Mouse (Mus musculus): ENCODE results near the gene Bmp6. TPM values are rescaled to one million over a fixed set of nuclear protein-coding genes. Genes with fewer than 3 reads are reported as not detected.
A peak's percentile ranks its signal among the peaks of the same experiment; 100 is the strongest.

Gene Bmp6
- total and polyA plus RNA-seq, 3 experiments: 0.05 TPM; not detected in 2

- Histone ChIP-seq H3K4me1 (ENCODE audit: insufficient read depth, low read depth, low read length) (peaks cover 29% of the 10 kb centered on the region), H3K4me3 (ENCODE audit: low read depth, low read length) (no peak overlapping the region), H3K27me3 (ENCODE audit: insufficient read depth, low read length) (peaks cover 8% of the 10 kb centered on the region), H3K36me3 (replicated peaks) (peaks cover 58% of the 10 kb centered on the region), H3K9me3 (replicated peaks) (no peaks in the 10 kb centered on the region)
- no peak for ATAC-seq (ENCODE audit: extremely low read depth, insufficient number of reproducible peaks, low FRiP score, poor library complexity, severe bottlenecking)
- no peak for DNase-seq (ENCODE audit: low spot score)
- TF ChIP-seq POLR2AphosphoS5 (IDR thresholded peaks at IDR 0.05; ENCODE audit: insufficient replicate concordance, low read depth, low read length): no peak
- no peak for TF ChIP-seq GATA1 (IDR thresholded peaks at IDR 0.05; ENCODE audit: borderline replicate concordance, low read length)
- TF ChIP-seq GATA2 (IDR thresholded peaks at IDR 0.05; ENCODE audit: borderline replicate concordance, low read depth, low read length): no peak
- TF ChIP-seq CTCF (IDR thresholded peaks at IDR 0.05; ENCODE audit: low read depth, low read length): no peak
- no peak for TF ChIP-seq TAL1 (conservative IDR thresholded peaks at IDR 0.05; ENCODE audit: low read depth, low read length)
Observed at GRCm38 (mm10) chr13:38525261-38525660, 180.4 kb downstream of the Bmp6 start.

- peak overlapping the region; percentile 37; the same call in 1 of the 2 replicates for H3K4me3 ChIP-seq (ENCODE audit: low read depth, low read length)
- ATAC-seq (ENCODE audit: extremely low read depth, insufficient number of reproducible peaks, low FRiP score, poor library complexity, severe bottlenecking): no peak
- DNase-seq (ENCODE audit: low spot score): no peak
- TF ChIP-seq TAL1 (conservative IDR thresholded peaks at IDR 0.05; ENCODE audit: low read depth, low read length) (no peak), GATA2 (IDR thresholded peaks at IDR 0.05; ENCODE audit: borderline replicate concordance, low read depth, low read length) (no peak), CTCF (IDR thresholded peaks at IDR 0.05; ENCODE audit: low read depth, low read length) (no peak), POLR2AphosphoS5 (IDR thresholded peaks at IDR 0.05; ENCODE audit: insufficient replicate concordance, low read depth, low read length) (no peak), GATA1 (IDR thresholded peaks at IDR 0.05; ENCODE audit: borderline replicate concordance, low read length) (no peak)
- no peaks in the 10 kb centered on the region for H3K9me3 ChIP-seq (replicated peaks)
- H3K27me3 ChIP-seq (ENCODE audit: insufficient read depth, low read length): peaks cover 15% of the 10 kb centered on the region
- peaks cover 29% of the 10 kb centered on the region for H3K4me1 ChIP-seq (ENCODE audit: insufficient read depth, low read depth, low read length)
- H3K36me3 ChIP-seq (replicated peaks): peaks cover 49% of the 10 kb centered on the region
Observed at GRCm38 (mm10) chr13:38526116-38526515, 181.2 kb downstream of the Bmp6 start.

- TF ChIP-seq GATA2 (IDR thresholded peaks at IDR 0.05; ENCODE audit: borderline replicate concordance, low read depth, low read length) (no peak), TAL1 (conservative IDR thresholded peaks at IDR 0.05; ENCODE audit: low read depth, low read length) (no peak), CTCF (IDR thresholded peaks at IDR 0.05; ENCODE audit: low read depth, low read length) (no peak), GATA1 (IDR thresholded peaks at IDR 0.05; ENCODE audit: borderline replicate concordance, low read length) (no peak), POLR2AphosphoS5 (IDR thresholded peaks at IDR 0.05; ENCODE audit: insufficient replicate concordance, low read depth, low read length) (no peak)
- ATAC-seq (ENCODE audit: extremely low read depth, insufficient number of reproducible peaks, low FRiP score, poor library complexity, severe bottlenecking): no peak
Observed at GRCm38 (mm10) chr13:38527041-38527796, 182.3 kb downstream of the Bmp6 start.

GRCm38 (mm10) chr13:38527797-38528650, 183.1 kb downstream of the Bmp6 start:
- TF ChIP-seq GATA1 (IDR thresholded peaks at IDR 0.05; ENCODE audit: borderline replicate concordance, low read length) (no peak), POLR2AphosphoS5 (IDR thresholded peaks at IDR 0.05; ENCODE audit: insufficient replicate concordance, low read depth, low read length) (no peak), CTCF (IDR thresholded peaks at IDR 0.05; ENCODE audit: low read depth, low read length) (no peak), TAL1 (conservative IDR thresholded peaks at IDR 0.05; ENCODE audit: low read depth, low read length) (no peak), GATA2 (IDR thresholded peaks at IDR 0.05; ENCODE audit: borderline replicate concordance, low read depth, low read length) (no peak)
- Histone ChIP-seq H3K4me3 (ENCODE audit: low read depth, low read length) (peak overlapping the region; percentile 90), H3K9me3 (replicated peaks) (no peaks in the 10 kb centered on the region), H3K27me3 (ENCODE audit: insufficient read depth, low read length) (peaks cover 29% of the 10 kb centered on the region), H3K36me3 (replicated peaks) (peaks cover 30% of the 10 kb centered on the region), H3K4me1 (ENCODE audit: insufficient read depth, low read depth, low read length) (peaks cover 28% of the 10 kb centered on the region)
- DNase-seq (ENCODE audit: low spot score): peak; percentile 87
- peak; percentile 77 for ATAC-seq (ENCODE audit: extremely low read depth, insufficient number of reproducible peaks, low FRiP score, poor library complexity, severe bottlenecking)

More at GRCm38 (mm10) chr13:38527041-38527796, 182.3 kb downstream of the Bmp6 start:
- Histone ChIP-seq H3K36me3 (replicated peaks) (peaks cover 38% of the 10 kb centered on the region), H3K4me3 (ENCODE audit: low read depth, low read length) (peak overlapping the region; percentile 90), H3K4me1 (ENCODE audit: insufficient read depth, low read depth, low read length) (peaks cover 29% of the 10 kb centered on the region), H3K9me3 (replicated peaks) (no peaks in the 10 kb centered on the region), H3K27me3 (ENCODE audit: insufficient read depth, low read length) (peaks cover 22% of the 10 kb centered on the region)
- DNase-seq (ENCODE audit: low spot score): no peak

DNA sequence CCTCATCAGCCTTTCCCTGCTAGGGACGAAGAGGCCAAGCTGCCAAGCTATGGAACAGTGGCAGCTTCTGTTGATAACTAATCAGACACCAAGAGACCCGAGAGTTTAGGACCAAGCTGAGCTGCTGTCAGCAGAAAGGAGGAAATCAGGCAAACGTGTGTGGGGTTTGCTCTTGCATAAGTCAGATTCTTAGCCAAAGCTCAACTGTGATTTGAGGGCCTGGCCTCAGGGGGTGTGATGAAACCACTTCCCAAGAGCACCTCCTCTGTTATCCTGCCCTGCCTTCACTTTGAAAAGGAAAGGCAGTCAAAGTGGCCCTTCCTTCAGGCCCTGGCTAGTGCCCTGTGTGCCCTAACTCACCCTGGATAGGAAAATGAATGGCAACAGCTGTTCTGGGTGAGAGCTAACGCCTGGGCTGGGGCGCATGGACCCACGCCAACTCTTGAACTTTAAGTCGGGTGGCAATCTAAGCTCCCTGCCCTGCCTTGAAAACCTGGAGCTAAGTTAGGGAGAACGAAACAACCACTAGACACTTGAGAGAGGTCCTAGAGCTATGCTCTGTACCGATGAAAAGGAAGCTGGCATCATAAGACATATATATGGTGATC, 183.9 kb downstream of the Bmp6 start, which contains the start of gene Txndc5:
Gene Txndc5, minus strand, starts transcription at position 138 of the 608 bp plus-strand sequence.
- H3K9me3 ChIP-seq (replicated peaks): no peaks in the 10 kb centered on the region
- peaks cover 22% of the 10 kb centered on the region for H3K36me3 ChIP-seq (replicated peaks)
- ATAC-seq (ENCODE audit: extremely low read depth, insufficient number of reproducible peaks, low FRiP score, poor library complexity, severe bottlenecking) (no peak), DNase-seq (ENCODE audit: low spot score) (no peak)
- H3K4me3 ChIP-seq (ENCODE audit: low read depth, low read length): peak within 1 kb of the TSS; percentile 90
- no peak for TF ChIP-seq TAL1 (conservative IDR thresholded peaks at IDR 0.05; ENCODE audit: low read depth, low read length)
- no peak for TF ChIP-seq POLR2AphosphoS5 (IDR thresholded peaks at IDR 0.05; ENCODE audit: insufficient replicate concordance, low read depth, low read length)
- no peak for TF ChIP-seq GATA2 (IDR thresholded peaks at IDR 0.05; ENCODE audit: borderline replicate concordance, low read depth, low read length)
- TF ChIP-seq CTCF (IDR thresholded peaks at IDR 0.05; ENCODE audit: low read depth, low read length): no peak
- no peak for TF ChIP-seq GATA1 (IDR thresholded peaks at IDR 0.05; ENCODE audit: borderline replicate concordance, low read length)
- H3K27me3 ChIP-seq (ENCODE audit: insufficient read depth, low read length): peaks cover 35% of the 10 kb centered on the region
- H3K4me1 ChIP-seq (ENCODE audit: insufficient read depth, low read depth, low read length): peaks cover 25% of the 10 kb centered on the region

Data from G1E (cell line).